Mouse (Mus musculus) midbrain, embryonic 15.5 days (tissue): ENCODE data around the gene Vwa1. TPM values are rescaled to one million over a fixed set of nuclear protein-coding genes. Genes with fewer than 3 reads are reported as not detected.

ENCODE experiments used
- ATAC-seq: fragments of 200-750 bp; cut with Nextera tagmentation; replicated peaks from 2 replicates; pipeline ENCODE4 v1.8.0; 2017; ENCODE audit warnings: moderate TSS enrichment
- H3K27ac ChIP-seq: fragments of 300-500 bp; sonication (generic); 2 replicates; pipeline ENCODE4 v1.5.1; 2015; ENCODE audit warnings: mild to moderate bottlenecking, inconsistent platforms
- H3K27me3 ChIP-seq: fragments of 300-500 bp; sonication (generic); replicated peaks from 2 replicates; pipeline ENCODE4 v1.6.1; 2015; ENCODE audit warnings: inconsistent platforms
- H3K36me3 ChIP-seq: fragments of 300-500 bp; sonication (generic); replicated peaks from 2 replicates; pipeline ENCODE4 v1.6.1; 2015; ENCODE audit warnings: inconsistent platforms
- H3K4me1 ChIP-seq: fragments of 300-500 bp; sonication (generic); 2 replicates; pipeline ENCODE4 v1.6.1; 2015; ENCODE audit warnings: inconsistent platforms
- H3K4me2 ChIP-seq: fragments of 300-500 bp; sonication (generic); 2 replicates; pipeline ENCODE4 v1.6.1; 2015; ENCODE audit warnings: inconsistent platforms, mild to moderate bottlenecking, moderate library complexity
- H3K4me3 ChIP-seq: fragments of 300-500 bp; sonication (generic); 2 replicates; pipeline ENCODE4 v1.5.1; 2015; ENCODE audit warnings: mild to moderate bottlenecking, inconsistent platforms
- H3K9ac ChIP-seq: fragments of 300-500 bp; sonication (generic); 2 replicates; pipeline ENCODE4 v1.6.1; 2015; ENCODE audit warnings: mild to moderate bottlenecking, inconsistent platforms
- H3K9me3 ChIP-seq: fragments of 300-500 bp; sonication (generic); 2 replicates; pipeline ENCODE4 v1.6.1; 2016; ENCODE audit warnings: inconsistent platforms
- WGBS: fragments of 180-500 bp; shearing (Covaris S2); methylation state at CpG from one replicate; pipeline ENCODE4 v1.1.7; 2015; ENCODE audit warnings: mixed read lengths; 5-methylcytosine and 5-hydroxymethylcytosine counted together
- microRNA-seq: library from miRNA; unstranded; fragments of <30 nt; microRNA quantifications from one replicate; pipeline ENCODE4, GENCODE M21; 2016
- polyA plus RNA-seq: library from polyadenylated mRNA; unstranded; fragments of >200 nt; fragmentation: Nextera tagmentation; extraction: Ambion mirVana; gene quantifications from 2 replicates; pipeline ENCODE4 v1.2.1, GENCODE M21; 2015

Vwa1 gene
- polyA plus RNA-seq, 1 experiment from 2014 or later: 31.5 TPM

DNA sequence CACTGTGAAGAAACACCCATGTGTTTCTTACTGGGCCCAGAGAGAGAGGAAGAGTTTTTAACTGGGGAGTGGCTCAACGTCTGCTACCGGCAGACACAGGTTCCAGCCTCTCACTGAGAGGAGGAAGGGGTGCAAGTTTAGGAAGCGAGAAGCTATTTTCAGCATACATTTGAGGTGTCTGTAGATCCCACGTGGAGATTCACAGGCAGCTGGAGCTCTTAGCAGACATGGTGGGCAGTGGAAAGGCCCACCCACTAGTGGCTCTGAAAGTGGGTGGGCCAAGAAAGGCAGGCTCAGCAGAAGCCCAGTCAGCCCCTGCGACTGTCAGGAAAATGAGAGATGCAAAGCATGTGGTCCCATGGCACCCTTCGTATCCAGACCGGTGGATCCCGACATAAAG lies 36.2 kb downstream of the Vwa1 start:
- H3K9ac ChIP-seq: no peak overlapping the region
- no peak for ATAC-seq
- H3K4me2 ChIP-seq: no peak overlapping the region
- H3K27me3 ChIP-seq: no peaks in the 10 kb centered on the region
- H3K9me3 ChIP-seq: no peaks in the 10 kb centered on the region
- 66% methylated on average over 8 of the region's 8 CpGs for WGBS
- H3K27ac ChIP-seq: no peak overlapping the region
- no peak overlapping the region for H3K4me3 ChIP-seq
- peaks cover 43% of the 10 kb centered on the region for H3K4me1 ChIP-seq
- H3K36me3 ChIP-seq: peaks cover 41% of the 10 kb centered on the region

- H3K4me2 ChIP-seq: peak overlapping the region; percentile 93
- H3K27me3 ChIP-seq: no peaks in the 10 kb centered on the region
- no peak for ATAC-seq
- 0 out of 2 replicates have a peak overlapping the region, but pooled peaks have one; percentile 97 for H3K27ac ChIP-seq
- peak overlapping the region; percentile 92 for H3K4me3 ChIP-seq
- peaks cover 47% of the 10 kb centered on the region for H3K4me1 ChIP-seq
- peaks cover 34% of the 10 kb centered on the region for H3K36me3 ChIP-seq
- 92% methylated on average over 5 of the region's 5 CpGs for WGBS
- no peak overlapping the region for H3K9ac ChIP-seq
- H3K9me3 ChIP-seq: no peaks in the 10 kb centered on the region
These were observed 38.1 kb downstream of the Vwa1 start for GRCm38 (mm10) chr4:155736421-155736820.

- no peaks in the 10 kb centered on the region for H3K27me3 ChIP-seq
- 60% methylated on average over 5 of the region's 5 CpGs for WGBS
- peak overlapping the region; percentile 88 for H3K9ac ChIP-seq
- peaks cover 47% of the 10 kb centered on the region for H3K4me1 ChIP-seq
- H3K4me2 ChIP-seq: peak overlapping the region; percentile 93
- H3K36me3 ChIP-seq: peaks cover 32% of the 10 kb centered on the region
- no peak for ATAC-seq
- H3K4me3 ChIP-seq: peak overlapping the region; percentile 92
- no peaks in the 10 kb centered on the region for H3K9me3 ChIP-seq
- H3K27ac ChIP-seq: peak overlapping the region; percentile 97
These were observed 38.7 kb downstream of the Vwa1 start for GRCm38 (mm10) chr4:155735788-155736187.

- 1% methylated on average over 67 of the region's 79 CpGs for WGBS
- Histone ChIP-seq H3K9ac (peak overlapping the region; percentile 88), H3K4me3 (peak overlapping the region; percentile 92), H3K27me3 (no peaks in the 10 kb centered on the region), H3K27ac (peak overlapping the region; percentile 97), H3K4me2 (peak overlapping the region; percentile 93), H3K9me3 (no peaks in the 10 kb centered on the region), H3K36me3 (peaks cover 25% of the 10 kb centered on the region), H3K4me1 (peaks cover 47% of the 10 kb centered on the region)
- peak; percentile 68 for ATAC-seq
These were observed 39.4 kb downstream of the Vwa1 start for GRCm38 (mm10) chr4:155734951-155735702.

DNA sequence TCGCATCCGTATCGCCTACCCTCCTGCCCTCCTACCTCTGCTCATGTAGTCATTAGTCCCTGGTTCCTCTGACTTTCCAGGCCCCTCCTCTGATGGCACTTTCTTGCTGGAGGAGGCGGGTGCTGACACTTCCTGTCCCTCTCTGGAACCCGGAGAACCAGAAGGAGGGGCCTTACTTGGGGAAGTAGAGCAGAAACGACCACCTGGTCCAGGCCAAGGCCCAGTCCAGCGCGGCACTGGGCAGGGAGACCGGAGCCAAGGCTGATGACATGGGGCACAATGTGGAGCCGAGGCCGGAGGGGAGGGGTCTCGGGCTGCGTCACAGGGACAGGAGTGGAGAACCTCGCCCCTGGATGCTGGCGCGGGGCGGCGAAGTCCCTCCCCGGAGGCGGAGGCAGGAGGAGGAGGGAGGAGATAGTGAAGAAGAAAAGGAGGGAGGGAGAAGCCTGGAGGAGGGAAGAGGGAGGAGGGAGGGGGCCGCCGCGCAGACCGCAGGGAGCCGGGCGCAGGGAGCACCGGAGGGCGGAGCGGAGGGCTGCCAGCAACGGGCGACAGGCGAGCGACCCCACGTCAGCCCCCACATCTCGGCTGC lies 40.1 kb downstream of the Vwa1 start, which contains the start of gene Tmem240:
Gene Tmem240, plus strand, starts transcription at position 451 of the 592 bp plus-strand sequence.
- peaks cover 47% of the 10 kb centered on the region for H3K4me1 ChIP-seq
- no peaks in the 10 kb centered on the region for H3K27me3 ChIP-seq
- H3K4me3 ChIP-seq: peak within 1 kb of the TSS; percentile 92
- no peaks in the 10 kb centered on the region for H3K9me3 ChIP-seq
- peak within 1 kb of the TSS; percentile 88 for H3K9ac ChIP-seq
- peak within 1 kb of the TSS; percentile 93 for H3K4me2 ChIP-seq
- peak within 1 kb of the TSS; percentile 97 for H3K27ac ChIP-seq
- WGBS: under 1% methylated on average over 27 of the region's 35 CpGs
- peaks cover 20% of the 10 kb centered on the region for H3K36me3 ChIP-seq
- ATAC-seq: peak; percentile 93

GRCm38 (mm10) chr4:155733267-155733666 lies 41.2 kb downstream of the Vwa1 start:
- H3K36me3 ChIP-seq: peaks cover 19% of the 10 kb centered on the region
- 0 out of 2 replicates have a peak overlapping the region, but pooled peaks have one; percentile 97 for H3K27ac ChIP-seq
- H3K4me2 ChIP-seq: 0 out of 2 replicates have a peak overlapping the region, but pooled peaks have one; percentile 93
- WGBS: 91% methylated on average over 10 of the region's 10 CpGs
- H3K9me3 ChIP-seq: no peaks in the 10 kb centered on the region
- peaks cover 44% of the 10 kb centered on the region for H3K4me1 ChIP-seq
- no peaks in the 10 kb centered on the region for H3K27me3 ChIP-seq
- H3K9ac ChIP-seq: 0 out of 2 replicates have a peak overlapping the region, but pooled peaks have one; percentile 88
- no peak for ATAC-seq
- peak overlapping the region; percentile 92; the same call in 1 of the 2 replicates for H3K4me3 ChIP-seq

DNA sequence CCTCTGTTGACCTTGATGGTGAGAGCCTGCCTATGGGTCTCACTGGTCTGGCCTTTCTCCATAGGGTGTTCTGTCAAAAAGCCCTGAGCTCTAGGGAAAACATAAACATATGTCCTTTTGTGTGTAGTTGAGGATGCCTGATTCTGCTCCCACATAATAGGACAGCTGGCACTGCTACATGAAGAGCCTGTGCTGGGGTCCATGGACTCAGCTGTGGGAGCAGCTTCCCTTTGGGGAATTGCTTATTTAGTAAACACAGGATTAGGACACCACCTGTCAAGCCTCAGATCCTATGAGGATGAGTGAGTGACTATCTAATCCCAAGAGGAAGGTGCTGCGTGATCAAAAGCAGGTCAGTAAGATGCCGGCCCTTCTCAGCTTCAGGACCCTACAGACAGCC lies 46.5 kb downstream of the Vwa1 start:
- Histone ChIP-seq H3K4me2 (no peak overlapping the region), H3K36me3 (peaks cover 5% of the 10 kb centered on the region; the same call in 1 of the 2 replicates), H3K4me1 (0 out of 2 replicates have a peak, but pooled peaks cover 3% of the 10 kb centered on the region), H3K9ac (no peak overlapping the region), H3K27ac (no peak overlapping the region), H3K27me3 (no peaks in the 10 kb centered on the region), H3K4me3 (no peak overlapping the region), H3K9me3 (no peaks in the 10 kb centered on the region)
- ATAC-seq: no peak
- WGBS: 55% methylated on average over 2 of the region's 2 CpGs

GRCm38 (mm10) chr4:155721668-155722083 lies 52.8 kb downstream of the Vwa1 start:
- H3K4me1 ChIP-seq: no peaks in the 10 kb centered on the region
- H3K27me3 ChIP-seq: no peaks in the 10 kb centered on the region
- peaks cover 12% of the 10 kb centered on the region for H3K36me3 ChIP-seq
- H3K27ac ChIP-seq: no peak overlapping the region
- no peak overlapping the region for H3K4me2 ChIP-seq
- H3K9me3 ChIP-seq: no peaks in the 10 kb centered on the region
- no peak overlapping the region for H3K4me3 ChIP-seq
- no peak for ATAC-seq
- no peak overlapping the region for H3K9ac ChIP-seq
- 67% methylated on average over 4 of the region's 4 CpGs for WGBS

Small RNA genes lying within 50 kb of the gene (microRNA-seq; reads per million reads assigned to microRNA genes)
- not detected for gene Gm27743

Other genes starting within 250 kb of the Vwa1 start
- 82.9 and 88.7 TPM in 2 replicates for gene Nadk, start 212.3 kb downstream of the Vwa1 start, polyA plus RNA-seq
- gene Slc35e2, start 173.3 kb downstream of the Vwa1 start, polyA plus RNA-seq: 15.3 and 17.5 TPM in 2 replicates
- 54.6 and 56.2 TPM in 2 replicates for gene Cdk11b, start 149.8 kb downstream of the Vwa1 start, polyA plus RNA-seq
- gene Gm10563, start 129.3 kb downstream of the Vwa1 start, polyA plus RNA-seq: not detected in 2 replicates
- gene Mmp23, start 121.3 kb downstream of the Vwa1 start, polyA plus RNA-seq: 3.8 and 5.5 TPM in 2 replicates
- 61.0 and 62.1 TPM in 2 replicates for gene Mib2, start 105.5 kb downstream of the Vwa1 start, polyA plus RNA-seq
- 15.7 and 17.1 TPM in 2 replicates for gene Fndc10, start 80.4 kb downstream of the Vwa1 start, polyA plus RNA-seq
- 151 and 155 TPM in 2 replicates for gene Ssu72, start 69.9 kb downstream of the Vwa1 start, polyA plus RNA-seq
- 24.8 and 24.9 TPM in 2 replicates for gene Tmem240, start 39.9 kb downstream of the Vwa1 start, polyA plus RNA-seq
- gene Atad3a, start 13.6 kb downstream of the Vwa1 start, polyA plus RNA-seq: 93.4 and 99.2 TPM in 2 replicates
- 0.93 and 1.2 TPM in 2 replicates for gene Tmem88b, start 11.2 kb upstream of the Vwa1 start, polyA plus RNA-seq
- not detected in 2 replicates for gene Ankrd65, start 15.7 kb upstream of the Vwa1 start, polyA plus RNA-seq
- gene Mrpl20, start 28.2 kb upstream of the Vwa1 start, polyA plus RNA-seq: 242 and 244 TPM in 2 replicates
- 155 and 164 TPM in 2 replicates for gene Ccnl2, start 37.8 kb upstream of the Vwa1 start, polyA plus RNA-seq
- 128 and 129 TPM in 2 replicates for gene Aurkaip1, start 56.6 kb upstream of the Vwa1 start, polyA plus RNA-seq
- gene Mxra8, start 65.0 kb upstream of the Vwa1 start, polyA plus RNA-seq: 23.4 and 32.6 TPM in 2 replicates
- 30.9 and 37.0 TPM in 2 replicates for gene Dvl1, start 72.7 kb upstream of the Vwa1 start, polyA plus RNA-seq
- gene Tas1r3, start 88.7 kb upstream of the Vwa1 start, polyA plus RNA-seq: 0.61 and 0.72 TPM in 2 replicates
- gene Cptp, start 94.7 kb upstream of the Vwa1 start, polyA plus RNA-seq: 28.1 and 29.1 TPM in 2 replicates
- gene Ints11, start 94.8 kb upstream of the Vwa1 start, polyA plus RNA-seq: 80.6 and 83.6 TPM in 2 replicates
- 60.1 and 66.6 TPM in 2 replicates for gene Pusl1, start 117.1 kb upstream of the Vwa1 start, polyA plus RNA-seq
- gene Acap3, start 117.1 kb upstream of the Vwa1 start, polyA plus RNA-seq: 88.3 and 89.8 TPM in 2 replicates
- 115 and 118 TPM in 2 replicates for gene Ube2j2, start 169.1 kb upstream of the Vwa1 start, polyA plus RNA-seq
- 6.8 and 9.5 TPM in 2 replicates for gene C1qtnf12, start 187.6 kb upstream of the Vwa1 start, polyA plus RNA-seq
- 38.5 and 38.9 TPM in 2 replicates for gene B3galt6, start 218.0 kb upstream of the Vwa1 start, polyA plus RNA-seq
- 113 and 118 TPM in 2 replicates for gene Sdf4, start 218.2 kb upstream of the Vwa1 start, polyA plus RNA-seq
- 0.56 and 0.83 TPM in 2 replicates for gene Tnfrsf4, start 239.1 kb upstream of the Vwa1 start, polyA plus RNA-seq